Mouse (Mus musculus) left cerebral cortex, postnatal 4 days (tissue): ENCODE results near the gene Cemip2. TPM values are rescaled to one million over a fixed set of nuclear protein-coding genes. Genes with fewer than 3 reads are reported as not detected.
A peak's percentile ranks its signal among the peaks of the same experiment; 100 is the strongest.
"Not testable (repeated sequence)": the region's sequence is repeated elsewhere in the genome, so short reads cannot be mapped to it uniquely, and the experiment has no call there.

Experiments used
- DNase-seq: peaks from one replicate; pipeline ENCODE4 v3.0.0-alpha.2; 2022
- intact Hi-C: fragments of 180-260 bp; cut with DNase I; formaldehyde crosslinking; loops from one replicate; pipeline ENCODE4 v1.15.1; 2025
- total RNA-seq, 2 experiments: library from RNA; stranded (reverse); gene quantifications; 2 replicates each; pipeline ENCODE4 v1.2.3; 2021

Cemip2 gene
- total RNA-seq, 2 experiments from 2014 or later = 27.9 to 28.3 TPM

DNA sequence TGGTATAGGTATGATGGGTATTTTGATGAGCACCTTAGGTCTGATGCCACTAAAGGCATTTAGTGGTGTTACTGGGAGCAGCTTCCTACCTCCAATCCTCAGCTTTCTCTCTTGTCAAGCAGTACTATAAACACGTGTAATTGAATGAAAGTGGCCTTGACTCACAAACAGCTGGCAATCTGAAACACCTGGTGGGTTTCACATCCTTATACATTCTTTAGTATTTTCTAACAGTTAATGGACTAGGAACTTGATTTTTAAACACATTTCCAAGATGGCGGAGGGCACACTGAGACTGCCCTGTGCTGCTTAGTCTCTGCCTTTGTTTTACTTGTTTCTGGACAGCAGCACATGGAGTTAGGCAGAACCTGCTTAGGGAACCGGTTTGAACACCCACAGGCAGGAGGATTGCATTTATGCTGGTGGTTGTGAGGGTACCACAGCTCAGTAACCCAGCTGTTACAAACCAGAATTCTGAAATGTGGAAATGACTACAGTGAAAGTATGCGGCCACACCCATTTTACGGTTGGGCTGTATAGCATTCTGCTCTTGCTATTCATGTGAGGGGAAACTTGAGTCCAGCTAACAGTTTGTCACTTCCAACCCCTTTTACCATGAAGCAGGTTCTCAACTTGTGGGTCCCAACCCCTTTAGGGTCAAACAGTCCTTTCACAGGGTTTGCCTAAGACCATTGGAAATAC, 84.3 kb downstream of the Cemip2 start:
- no peak for DNase-seq
- intact Hi-C loops = no loop called here

DNA sequence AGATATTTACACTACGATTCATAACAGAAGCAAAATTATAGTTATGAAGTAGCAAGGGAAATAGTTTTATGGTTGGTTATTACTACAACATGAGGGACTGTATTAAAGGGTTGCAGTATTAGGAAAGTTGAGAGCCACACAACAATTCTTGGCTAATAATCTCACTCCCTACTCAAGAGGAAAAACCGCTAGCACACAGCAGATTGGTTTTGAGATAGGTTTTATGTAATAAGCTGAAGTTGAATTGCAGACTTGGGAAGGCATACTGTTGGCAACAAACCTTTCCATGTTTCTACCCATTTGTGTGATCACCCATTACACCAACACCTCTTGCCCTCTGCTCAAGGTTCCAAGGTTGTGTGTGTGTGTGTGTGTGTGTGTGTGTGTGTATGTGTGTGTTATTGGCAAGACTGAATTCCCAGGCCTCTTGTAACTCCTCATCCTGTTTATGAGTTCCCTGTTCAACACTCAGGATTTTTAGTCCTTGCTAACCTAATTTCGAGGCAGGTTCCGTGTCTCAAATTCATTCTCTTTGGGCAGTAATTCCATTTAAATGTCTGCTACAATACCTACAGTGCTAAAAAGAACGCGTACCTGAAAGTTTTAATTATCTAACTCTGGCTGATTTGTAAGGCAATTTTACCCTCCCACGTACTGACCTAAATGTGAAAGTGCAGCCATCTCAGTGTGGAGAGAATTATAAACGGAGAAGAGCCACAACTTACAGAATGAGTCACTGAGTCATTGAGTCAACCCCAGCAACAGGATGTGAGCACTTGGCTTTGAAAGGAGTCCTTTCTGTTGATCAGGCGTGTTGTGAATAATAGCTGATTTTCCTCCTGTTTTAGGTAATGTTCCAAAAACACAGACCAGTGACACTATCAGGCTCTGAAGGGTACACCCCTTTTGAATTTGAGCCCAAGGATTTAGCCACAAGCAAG, 85.1 kb downstream of the Cemip2 start:
- intact Hi-C loops = no loop called here
- no peak for DNase-seq

DNA sequence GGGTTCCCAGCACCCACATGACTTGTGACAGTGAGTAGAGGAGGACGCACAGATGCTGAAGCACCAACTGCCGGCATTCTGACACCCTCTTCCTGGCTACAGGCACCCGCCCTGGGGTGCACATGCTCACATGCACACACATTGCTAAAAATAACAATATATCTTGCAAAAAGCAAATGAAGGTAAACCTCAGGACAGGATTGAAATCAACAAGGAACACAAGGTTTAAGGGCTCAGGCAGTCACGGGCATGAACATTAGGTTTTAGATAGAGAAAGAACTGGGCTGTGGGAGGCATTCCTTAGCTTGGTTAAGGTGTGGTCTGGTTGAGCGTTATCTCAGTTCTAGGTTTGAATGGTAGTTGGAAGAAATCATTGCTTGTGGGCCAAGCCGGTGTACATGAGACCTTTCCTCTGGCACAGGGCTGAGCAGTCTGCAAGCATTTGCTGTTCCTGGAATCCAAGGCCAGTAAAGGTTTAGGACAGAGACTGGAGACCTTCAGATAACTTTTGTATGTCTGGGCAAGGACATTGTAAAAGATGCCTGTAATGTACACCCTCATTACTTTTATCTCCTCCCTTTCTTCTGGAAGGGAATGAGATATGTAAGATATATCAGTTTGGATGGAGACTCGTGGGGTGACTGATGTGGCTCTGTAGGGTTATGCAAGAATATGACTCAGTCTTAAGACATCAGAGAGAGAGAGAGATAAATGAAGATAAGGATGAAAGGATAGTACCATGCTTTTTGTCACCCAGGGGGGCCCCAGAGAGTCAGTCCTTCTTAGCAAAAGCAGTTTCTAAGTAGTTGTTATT, 87.3 kb downstream of the Cemip2 start:
- intact Hi-C loops = no loop called here
- no peak for DNase-seq

DNA sequence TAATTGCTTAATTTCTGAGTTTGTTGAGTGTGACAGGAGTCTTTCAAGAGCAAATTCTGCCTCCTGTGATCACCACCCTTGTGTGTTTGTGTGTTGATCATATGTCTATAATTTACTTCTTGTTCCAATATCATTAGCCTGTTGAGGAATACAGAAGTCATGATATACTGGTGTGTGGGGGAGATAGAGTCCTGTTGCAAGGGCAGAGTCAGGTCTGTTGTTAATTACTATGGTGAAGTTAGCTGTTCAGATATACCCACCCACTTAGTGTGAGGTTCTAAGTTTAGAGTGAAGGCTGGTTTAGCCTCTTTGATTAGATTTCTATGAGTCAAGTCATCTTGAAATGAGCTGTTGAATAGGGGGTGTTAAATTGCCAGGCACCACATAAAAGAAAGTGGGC, 88.0 kb downstream of the Cemip2 start:
- intact Hi-C loops = no loop called here
- DNase-seq = no peak

DNA sequence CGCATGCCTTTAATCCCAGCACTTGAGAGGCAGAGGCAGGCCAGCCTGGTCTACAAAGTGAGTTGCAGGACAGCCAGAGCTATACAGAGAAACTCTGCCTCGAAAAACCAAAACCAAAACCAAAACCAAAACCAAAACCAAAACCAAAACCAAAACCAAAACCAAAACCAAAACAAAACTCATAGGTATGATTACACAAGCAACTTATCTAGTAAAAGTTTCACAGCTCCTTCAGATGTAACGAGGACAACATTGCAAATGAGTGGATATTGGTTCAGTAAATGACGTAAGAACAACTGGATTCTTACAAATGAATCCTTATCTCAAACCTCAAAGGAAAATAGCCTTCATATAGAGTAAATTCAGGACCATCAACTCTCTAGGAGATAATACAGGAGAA, 88.6 kb downstream of the Cemip2 start:
- intact Hi-C loops, DNase-seq: not testable (repeated sequence)

- intact Hi-C loops = no loop called here
- no peak for DNase-seq
Observed at GRCm38 (mm10) chr19:21868471-21868870, 90.3 kb downstream of the Cemip2 start.

DNA sequence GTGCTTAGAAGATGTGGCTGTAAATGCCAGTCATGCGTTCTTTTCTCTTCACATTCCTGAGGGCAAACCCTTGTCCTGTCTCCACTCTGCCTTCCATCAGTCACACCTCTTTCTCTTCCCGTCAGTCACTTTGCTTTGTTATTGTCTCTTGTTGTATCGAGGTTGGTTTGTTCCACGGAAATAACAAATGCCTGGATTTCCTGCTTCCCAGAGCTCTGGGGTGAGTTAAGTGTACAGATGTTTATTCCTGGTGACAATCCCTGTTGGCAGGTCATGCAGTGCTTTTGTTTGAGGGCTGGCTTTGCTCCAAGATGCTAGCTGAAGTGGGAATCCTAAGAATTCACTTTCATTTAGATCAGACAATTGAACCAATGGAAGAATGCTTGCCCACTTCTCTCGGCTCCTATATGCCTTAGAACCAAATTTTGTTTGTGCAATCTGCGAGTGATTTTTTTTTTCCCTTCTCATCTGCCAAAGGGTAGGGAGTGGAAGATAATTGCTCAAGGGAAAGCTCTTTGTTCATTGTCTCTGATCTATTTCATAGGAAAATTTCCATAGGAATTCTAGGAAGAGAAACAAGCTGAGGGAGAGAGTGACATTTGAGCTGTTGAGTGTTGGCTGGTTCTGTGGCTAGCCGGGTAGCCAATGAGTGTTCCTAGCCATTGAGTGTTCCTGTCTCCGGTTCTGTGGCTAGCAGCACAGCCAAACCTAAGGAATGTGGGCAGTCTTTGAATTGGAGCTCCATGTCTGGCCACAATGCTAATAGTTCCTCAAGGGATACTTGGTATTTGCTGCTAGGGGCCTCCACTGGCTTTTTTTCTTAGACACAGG, 104.2 kb downstream of the Cemip2 start:
- intact Hi-C loops = no loop called here
- no peak for DNase-seq

- no peak for DNase-seq
- intact Hi-C loops = no loop called here
Observed at GRCm38 (mm10) chr19:21883053-21883452, 104.9 kb downstream of the Cemip2 start.

GRCm38 (mm10) chr19:21883922-21884321, 105.8 kb downstream of the Cemip2 start:
- DNase-seq = no peak
- intact Hi-C loops = no loop called here

DNA sequence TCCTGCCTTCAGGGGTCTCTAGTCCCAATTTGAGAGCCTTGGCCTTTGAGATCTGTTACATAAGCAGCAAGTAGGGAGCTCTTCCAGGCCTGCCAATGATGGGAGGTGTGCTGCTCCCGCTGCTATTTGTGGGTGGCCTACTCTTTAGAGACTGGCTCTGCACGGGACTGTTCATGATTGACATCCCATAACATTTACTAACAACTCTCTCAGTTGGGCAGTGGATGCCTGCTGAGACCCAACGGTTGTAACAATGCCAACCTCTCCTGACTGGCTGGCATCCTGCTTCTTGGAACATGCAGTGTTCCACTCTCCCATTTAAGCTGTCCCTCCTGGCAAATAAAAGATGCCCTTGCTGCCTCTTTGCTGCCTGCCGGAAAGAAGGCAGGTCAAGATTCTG, 106.2 kb downstream of the Cemip2 start:
- intact Hi-C loops = no loop called here
- DNase-seq = peak; percentile 66

- no peak for DNase-seq
- intact Hi-C loops = no loop called here
Observed at GRCm38 (mm10) chr19:21886166-21886657, 108.1 kb downstream of the Cemip2 start.

GRCm38 (mm10) chr19:21890699-21891098, 112.6 kb downstream of the Cemip2 start:
- DNase-seq = no peak
- intact Hi-C loops = no loop called here

DNA sequence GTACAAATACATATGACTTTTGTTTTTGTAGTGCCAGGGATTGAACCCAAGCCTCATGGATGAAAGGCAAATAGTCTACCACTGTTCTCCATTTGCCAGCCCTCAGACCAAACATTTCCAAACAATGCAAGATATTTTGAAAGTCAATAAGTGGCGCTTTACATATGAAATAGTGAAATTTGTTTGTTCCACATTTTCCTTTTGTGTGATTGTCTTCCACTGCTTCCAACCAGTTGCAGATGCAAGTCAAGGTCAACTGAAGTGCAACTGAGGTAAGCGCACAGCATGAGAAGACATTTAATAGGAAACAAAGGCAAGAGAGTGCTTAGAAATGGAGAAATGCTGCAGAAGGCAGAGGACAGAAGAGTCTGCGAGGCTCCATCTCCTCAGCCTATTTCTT, 116.7 kb downstream of the Cemip2 start:
- intact Hi-C loops = no loop called here
- no peak for DNase-seq

DNA sequence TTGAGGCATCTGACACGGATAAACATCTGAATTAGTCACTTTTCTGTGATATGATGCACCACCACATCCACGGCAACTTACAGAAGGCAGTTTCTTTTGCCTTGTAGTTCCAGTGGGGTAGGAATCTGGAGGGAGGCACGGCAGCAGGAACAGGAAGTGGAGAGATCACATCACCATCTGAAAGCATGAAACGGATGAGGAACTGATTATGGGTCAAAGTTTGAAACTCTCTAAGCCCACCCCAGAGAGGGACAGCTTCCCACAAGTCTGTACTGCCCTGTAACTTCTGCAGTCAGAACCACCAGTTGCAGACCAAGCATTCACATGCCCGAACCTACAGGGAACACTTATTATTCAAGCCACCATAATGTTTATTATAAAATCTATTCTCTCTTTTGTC, 117.4 kb downstream of the Cemip2 start:
- no peak for DNase-seq
- intact Hi-C loops = no loop called here

- no peak for DNase-seq
- intact Hi-C loops = no loop called here
Observed at GRCm38 (mm10) chr19:21897122-21897827, 119.1 kb downstream of the Cemip2 start.

GRCm38 (mm10) chr19:21898015-21898939, 120.1 kb downstream of the Cemip2 start:
- intact Hi-C loops = no loop called here
- DNase-seq = no peak
